Mouse (Mus musculus) thymus, adult 2 months (tissue): Measurements from ENCODE around the gene Nmur1.

Experiments used
- CTCF ChIP-seq: fragments of 200-500 bp; IDR thresholded peaks from 2 replicates; pipeline ENCODE4 v1.5.1; 2012; ENCODE audit warnings: mild to moderate bottlenecking, control low read depth, low read length, moderate library complexity, borderline replicate concordance; ENCODE audit not compliant: control insufficient read depth, poor library complexity, insufficient read depth; ENCODE audit errors: extremely low read depth
- POLR2A ChIP-seq: fragments of 200-500 bp; IDR thresholded peaks from 2 replicates; pipeline ENCODE4 v1.6.1; 2012; ENCODE audit warnings: mild to moderate bottlenecking, low read length, control low read depth, moderate library complexity; ENCODE audit not compliant: control insufficient read depth, poor library complexity, insufficient read depth; ENCODE audit errors: extremely low read depth

- TF ChIP-seq CTCF (no peak), POLR2A (no peak)
Measured at GRCm38 (mm10) chr1:86397621-86398020, 28.4 kb downstream of the Nmur1 start.
